Mouse (Mus musculus): Measurements from ENCODE around the gene Ndnf.

Gene Ndnf

DNA sequence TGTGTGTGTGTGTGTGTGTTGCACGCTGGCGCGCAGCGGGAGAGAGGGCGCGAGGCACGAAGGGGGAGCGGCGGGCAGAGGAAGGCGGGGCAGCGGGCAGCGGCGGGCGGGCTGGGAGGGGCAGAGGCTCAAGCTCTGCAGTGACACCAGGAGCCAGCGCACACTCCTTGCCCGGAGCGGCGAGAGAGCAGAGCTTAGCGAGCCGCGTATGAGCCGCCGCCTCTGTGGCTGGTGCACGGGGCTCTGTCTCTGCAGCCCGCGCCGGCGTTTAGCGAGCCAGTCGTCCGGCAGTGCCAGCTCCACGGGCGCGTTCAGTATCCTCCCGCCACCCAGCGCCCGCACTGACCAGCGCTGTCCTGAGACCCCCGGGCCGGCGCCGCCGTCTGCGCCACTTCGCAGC, at the start of gene Ndnf:
Ndnf (plus strand) TSS at position 140 of the 400 bp plus-strand sequence.
- DNase-seq, result peak; percentile 39

DNA sequence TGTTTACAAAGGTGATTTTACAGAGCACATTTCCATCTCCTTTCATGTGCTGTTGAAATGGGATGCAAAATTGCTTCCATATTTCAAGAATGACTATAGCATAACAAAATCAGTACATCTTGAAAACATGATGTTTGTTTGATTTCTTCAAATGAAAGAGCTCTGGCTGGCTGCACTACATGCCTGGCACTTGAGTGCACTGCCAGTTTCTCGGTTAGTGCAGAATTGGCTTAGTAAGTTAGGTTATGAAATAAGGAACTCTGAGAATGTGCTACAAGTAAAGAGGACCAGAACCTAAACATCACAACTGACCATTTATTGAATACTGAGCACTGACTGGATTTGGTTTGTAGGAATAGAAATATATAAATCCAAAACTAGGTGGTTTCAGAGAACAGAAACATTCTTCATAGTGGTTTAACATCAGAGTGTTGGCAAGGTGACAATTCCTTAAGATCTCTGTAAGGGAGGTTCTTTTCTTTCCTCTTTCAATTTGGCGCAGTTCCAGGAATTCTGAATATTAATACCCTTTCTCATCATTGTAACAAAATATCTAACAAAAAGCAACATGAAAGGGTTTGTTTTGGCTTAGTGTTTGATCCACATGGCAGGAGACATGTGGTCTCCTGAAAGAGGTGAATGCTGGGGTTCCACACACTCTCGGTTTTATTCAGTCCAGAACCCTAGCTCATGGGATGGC, 48.2 kb upstream of the Ndnf start:
- no peak for DNase-seq

DNA sequence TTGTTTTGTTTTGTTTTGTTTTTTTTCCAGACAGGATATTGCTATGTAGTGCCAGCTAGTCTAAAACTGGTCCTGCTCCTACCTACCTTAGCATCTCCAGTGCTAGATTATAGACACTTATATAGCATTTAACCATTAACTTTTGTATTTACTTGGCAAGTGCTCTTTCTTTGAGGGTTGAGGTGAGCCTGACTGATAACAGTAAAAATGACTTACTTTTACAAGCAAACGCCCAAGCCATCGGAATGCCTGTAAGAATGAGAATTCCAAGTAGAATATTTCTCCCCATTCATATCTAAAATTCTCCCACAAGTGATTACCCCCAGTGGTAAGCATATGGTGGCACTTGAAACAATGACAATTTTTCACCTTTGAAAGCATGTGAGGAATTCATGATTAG, 40.8 kb upstream of the Ndnf start:
- DNase-seq, result no peak

DNA sequence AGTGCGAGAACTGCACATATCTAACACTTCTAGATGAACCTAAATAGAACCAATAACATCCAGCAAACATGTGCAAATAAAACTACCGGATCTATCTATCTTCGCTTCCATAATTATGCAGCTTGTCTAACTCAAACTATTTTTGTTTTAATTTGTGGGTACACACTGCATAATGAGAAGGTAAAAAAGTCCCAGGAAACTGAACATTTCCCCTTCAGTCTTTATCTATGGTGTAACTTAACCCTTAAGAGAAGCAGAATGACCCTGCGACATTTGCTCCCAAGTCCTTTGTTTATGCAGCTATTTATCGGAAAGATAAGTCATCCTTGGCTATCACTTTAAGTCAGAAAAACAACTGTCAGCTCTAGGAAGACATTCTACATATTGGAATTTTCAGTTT, 39.2 kb upstream of the Ndnf start:
- no peak for DNase-seq

DNA sequence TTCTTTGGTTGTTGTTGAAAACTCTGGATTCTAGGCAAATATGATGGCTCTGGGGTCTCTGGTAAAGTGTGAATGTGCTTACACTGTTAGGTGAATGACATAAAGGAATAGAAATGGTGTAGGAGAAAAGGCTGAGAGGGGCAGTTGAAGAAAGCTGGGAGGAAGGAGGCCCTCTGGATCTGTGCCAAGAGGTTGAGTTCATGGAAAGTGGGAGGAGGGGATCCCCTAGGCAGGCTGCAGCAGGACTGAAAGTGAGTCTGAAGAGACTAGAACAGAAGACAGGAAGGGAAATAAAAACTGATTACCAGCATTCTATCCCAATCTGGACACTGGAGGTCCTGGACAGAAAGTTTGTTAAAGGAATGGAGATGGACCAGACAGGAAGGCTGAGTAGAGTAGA, 29.0 kb upstream of the Ndnf start:
- no peak for DNase-seq

DNA sequence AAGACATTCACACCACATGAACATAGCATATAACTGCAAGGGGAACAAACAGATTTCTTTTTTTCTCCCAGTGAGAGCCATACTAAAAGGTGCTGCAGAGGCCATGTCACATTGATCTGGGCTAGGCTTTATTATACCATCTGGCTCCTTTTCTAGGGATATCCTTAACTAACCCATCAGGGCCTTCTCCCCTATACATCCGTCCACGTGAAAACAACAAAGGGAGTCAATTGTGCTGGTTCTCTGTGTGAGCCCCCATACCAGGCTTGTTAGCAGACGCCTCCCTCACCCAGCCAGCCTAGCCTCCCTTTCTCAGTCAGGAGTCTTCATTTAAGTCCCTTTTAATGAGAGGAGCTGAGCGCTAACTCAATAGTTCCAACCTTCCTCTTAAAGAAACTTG, 27.3 kb upstream of the Ndnf start:
- DNase-seq, result no peak

DNA sequence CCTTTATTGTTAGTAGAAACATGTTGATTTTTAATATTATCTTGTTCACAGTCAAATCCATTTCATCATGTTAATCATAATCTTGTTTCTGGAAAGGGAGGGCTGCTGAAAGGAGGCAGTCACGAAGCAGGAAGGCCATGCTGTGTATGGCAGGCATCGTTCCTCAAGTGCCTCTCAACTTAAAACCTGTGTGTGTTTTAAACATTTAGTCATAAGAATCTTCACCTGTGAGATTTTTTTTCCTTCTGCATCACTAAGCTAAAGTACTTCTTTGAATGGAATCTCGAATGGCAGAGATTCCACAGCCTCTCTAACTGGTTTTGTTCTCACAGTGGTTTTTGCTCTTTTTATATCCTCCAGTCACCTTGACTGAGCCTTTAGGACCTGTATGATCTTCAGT, 25.0 kb upstream of the Ndnf start:
- no peak for DNase-seq

DNA sequence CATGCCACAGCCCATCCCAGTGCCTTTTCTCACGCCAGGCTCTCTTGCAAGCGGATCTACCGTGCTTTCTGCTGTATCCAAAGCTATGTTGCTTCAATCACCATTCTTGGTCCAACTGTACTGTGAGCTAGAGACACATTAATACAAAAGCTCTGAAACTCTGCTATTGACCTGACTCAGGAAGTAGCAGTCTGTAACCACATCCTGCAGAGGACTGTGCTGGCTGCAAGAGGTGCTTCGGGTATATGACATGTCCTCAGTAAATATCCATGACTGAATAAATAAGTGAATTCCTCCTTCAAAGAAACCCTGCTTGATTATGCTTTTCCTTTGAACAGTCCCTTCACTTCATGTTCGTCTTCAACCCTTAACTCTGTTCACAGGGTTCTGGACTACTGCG, 23.7 kb upstream of the Ndnf start:
- no peak for DNase-seq

DNA sequence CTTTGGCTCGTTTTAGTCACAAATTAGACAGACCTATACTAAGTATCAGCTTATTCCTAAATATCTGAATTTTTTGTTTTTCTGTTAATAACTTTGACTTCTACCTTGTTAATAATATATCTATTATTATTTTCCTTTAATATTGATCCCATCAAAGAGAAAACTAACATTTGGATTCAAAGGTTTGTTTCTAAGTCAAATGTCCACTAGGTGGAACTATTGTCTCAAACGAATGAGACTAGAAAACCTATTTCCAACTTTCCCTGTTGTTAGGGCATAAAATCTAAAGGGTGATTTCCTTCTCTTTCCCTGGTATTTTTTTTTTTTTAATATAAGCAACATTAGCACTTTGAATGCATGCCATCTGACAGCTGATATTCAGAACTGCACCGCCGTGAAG, 20.0 kb upstream of the Ndnf start:
- no peak for DNase-seq

DNA sequence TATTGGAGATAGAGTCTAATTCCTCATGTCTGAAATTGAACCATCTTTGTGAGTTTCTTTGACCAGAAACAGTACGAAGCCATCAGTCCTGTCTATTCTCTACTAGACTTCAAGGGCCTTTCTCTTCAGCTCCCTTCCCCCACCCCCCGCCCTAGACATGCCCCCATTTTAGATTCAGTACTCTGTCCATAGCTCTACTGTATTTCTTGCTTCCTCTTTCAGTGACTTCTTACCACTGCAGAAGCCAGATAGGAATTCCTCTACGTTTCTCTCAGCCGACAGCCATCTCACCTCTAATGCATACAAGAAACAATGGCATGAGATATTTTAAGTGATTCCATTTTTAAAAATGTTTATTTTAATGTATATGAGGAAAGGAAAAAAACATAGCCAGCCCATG, 10.1 kb upstream of the Ndnf start:
- no peak for DNase-seq

DNA sequence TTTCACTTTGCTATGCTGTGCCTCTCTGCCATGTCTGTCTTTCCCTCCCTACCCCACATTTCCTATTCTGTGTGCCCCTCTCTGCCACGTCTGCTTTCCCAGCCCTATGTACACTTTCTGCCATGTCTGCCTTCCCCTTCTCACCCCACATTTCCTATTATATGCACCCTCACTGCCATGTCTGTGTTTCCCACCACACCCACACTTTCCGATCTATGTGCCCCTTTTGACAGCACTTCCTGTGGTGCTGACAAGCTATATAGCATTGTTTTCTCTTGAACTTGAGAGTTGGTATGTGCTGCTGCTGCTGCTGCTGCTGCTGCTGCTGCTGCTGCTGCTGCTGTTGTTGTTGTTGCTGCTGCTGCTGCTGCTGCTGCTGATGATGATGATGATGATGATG, 9.3 kb upstream of the Ndnf start:
- no peak for DNase-seq

DNA sequence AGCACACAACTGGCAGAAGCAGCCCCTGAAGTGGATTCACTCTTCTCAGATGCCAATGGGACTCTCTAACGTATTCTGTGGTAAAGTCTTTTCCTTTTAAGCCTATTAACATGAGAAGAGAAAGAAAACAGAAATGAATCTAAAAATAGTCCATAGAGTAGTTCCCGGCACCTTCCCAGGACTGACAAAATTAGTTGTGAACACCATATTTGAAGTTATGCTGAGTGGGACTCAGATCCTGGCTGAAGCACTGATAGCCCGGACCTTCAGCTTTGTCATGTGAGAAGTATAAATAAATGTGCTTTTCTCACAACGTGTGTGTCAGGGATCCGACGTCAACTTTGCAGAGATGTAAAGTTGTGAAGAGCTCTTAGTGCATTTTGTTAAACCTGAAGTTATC, 7.4 kb upstream of the Ndnf start:
- DNase-seq, result no peak

DNA sequence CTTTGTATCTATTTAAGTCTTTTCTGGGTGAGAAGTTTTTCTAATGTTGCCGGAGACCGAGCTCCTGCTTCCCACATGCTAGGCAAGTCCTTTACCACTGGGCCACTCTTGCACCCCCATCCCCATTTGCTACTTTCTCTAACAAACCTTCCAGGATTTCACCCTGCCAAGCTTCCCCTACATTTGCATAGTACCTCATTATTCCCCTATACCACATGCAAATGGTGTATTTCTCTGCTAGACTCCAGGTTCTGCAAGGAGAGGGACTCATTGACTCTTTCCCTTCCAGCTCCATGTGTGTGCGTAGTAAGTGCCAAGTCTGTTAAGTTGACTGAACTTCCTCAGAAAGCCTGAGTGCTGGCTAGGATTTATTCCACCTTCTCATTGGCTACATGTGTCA, 5.1 kb upstream of the Ndnf start:
- DNase-seq, result no peak

DNA sequence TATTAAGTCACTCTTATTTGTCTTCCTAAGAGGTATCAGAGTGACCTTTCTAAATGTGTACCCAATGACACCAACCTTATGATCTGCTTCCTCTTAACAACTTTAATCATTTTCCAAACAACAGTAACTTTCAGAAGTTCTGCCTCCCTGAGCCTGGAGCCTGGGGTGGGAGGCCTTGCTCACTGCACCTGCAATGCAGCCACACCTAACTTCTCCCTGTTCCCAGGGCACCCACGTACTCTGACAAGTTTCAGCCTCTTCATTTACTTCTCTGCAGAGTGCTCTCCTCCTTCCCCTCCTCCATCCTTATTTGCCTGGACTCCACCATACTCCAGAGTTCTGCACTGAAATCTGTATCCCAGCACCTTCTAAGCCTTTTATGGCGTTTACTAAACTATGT, 1.4 kb upstream of the Ndnf start:
- DNase-seq, result no peak

DNA sequence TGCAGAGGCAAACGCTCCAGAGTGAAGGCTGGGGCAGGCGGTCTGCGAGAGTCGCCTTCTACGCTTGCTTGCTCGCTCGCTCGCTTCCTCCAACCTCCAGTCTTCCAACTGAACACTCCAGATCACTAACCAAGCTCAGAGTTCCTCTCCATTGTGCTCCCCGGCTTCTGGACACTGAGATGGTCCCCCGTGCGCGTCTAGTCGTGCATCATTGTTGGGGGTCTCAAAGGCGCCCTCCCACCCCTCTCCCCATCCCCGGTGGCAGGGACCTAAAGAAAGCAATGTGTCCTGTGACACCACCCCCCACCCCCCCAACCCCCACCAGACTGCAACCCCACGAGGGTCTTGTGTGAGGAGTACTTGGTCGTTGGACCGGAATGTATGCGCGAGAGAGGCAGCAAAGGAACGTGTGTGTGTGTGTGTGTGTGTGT, 394 bp upstream of the Ndnf start:
- DNase-seq, result no peak

DNA sequence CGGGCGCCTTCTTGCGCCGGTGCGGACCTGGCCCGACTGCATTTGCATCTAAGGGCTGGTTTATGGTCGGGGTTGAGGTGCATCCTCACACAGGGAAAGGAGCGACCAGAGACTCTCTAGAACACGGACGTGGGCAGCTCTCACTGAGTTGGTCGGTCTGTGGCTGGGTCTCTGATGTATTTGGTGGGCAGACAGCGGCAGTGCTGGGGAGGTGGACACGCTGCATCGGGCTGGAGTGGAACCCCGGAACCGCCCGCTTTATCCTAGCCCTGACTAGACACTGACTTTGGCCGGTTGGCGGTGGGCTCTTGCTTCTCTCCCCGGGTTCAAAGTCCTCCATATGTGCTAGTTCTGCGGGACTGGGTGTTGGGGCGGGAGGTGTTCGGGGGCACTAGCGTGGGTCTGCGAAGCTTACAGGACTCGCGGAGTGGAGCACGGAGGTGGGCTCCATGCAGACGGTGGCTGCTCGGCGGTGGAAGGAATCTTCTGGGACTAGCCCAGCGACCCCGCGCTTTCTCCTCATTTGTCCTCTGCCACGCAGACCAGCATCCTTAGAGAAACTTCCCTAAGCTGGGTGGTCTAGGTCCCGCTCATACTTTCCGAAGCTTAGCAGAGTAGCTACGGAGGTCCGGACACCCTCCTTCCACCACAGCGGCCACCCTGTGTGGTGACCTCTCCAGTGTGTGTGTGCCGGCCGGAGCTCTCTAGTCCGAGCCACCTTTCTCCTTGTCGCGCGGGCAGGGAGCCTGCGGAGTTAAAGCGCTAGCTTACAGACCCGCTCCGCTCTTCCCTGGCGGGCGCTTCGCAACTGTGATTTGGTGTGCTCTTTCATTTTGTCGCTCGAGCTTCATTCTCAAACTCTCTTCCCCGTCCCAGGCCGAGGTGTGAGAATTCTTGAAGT, 991 bp downstream of the Ndnf start:
- peak; percentile 6 for DNase-seq

DNA sequence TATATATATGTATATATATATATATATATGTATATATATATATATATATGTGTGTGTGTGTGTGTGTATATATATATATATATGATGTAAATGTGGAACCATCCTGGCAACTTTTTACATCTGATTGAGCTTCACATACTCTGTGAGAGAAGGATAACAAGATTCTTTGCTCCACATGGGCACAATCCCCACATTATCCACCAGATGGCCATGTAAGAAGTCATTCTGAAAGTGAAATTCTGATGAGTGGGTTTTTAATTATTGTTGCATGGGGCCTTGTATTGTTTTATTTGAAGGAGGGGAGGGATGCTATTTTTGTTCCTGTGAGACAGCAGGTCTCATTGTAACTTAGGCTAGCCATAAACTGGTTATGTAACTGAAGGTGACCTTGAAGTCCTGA, 22.5 kb downstream of the Ndnf start:
- no peak for DNase-seq

DNA sequence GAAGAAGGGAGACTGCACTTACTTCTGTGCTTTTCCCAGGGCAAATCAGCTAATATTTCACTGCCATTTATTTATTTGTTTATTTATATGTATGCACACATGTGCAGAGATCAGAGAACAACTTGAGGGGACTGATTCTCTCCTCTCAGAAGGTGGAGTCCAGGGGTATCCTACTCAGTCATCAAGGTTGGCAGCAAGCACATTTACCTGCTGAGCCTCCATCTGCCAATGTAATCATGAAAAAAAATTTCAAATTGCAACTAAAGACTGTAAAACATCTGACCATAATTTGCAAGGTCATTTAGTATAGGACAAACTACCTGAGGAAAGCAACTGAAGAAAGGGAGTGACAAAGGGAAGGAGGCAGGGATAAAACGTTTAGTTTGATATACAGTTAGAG, 49.3 kb downstream of the Ndnf start:
- DNase-seq, result no peak

DNA sequence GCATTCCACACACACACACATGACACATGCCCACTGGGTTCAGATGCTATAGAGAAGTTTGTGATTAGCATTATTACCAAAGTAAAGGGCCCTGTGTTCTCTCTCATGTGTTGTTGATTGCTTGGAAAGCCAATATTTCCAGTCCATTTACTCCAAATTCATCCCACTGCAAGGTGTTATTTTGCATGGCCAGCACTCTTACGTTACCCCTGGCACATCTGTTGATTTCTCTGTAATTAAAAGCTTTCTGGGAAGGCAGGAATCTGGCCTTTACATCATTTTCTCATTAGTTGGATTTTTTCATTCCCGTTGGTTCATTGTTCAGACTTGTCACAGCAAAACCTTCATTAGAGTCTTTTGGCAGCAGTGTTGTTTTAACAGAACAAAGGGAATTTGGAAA, 54.3 kb downstream of the Ndnf start:
- DNase-seq, result no peak

DNA sequence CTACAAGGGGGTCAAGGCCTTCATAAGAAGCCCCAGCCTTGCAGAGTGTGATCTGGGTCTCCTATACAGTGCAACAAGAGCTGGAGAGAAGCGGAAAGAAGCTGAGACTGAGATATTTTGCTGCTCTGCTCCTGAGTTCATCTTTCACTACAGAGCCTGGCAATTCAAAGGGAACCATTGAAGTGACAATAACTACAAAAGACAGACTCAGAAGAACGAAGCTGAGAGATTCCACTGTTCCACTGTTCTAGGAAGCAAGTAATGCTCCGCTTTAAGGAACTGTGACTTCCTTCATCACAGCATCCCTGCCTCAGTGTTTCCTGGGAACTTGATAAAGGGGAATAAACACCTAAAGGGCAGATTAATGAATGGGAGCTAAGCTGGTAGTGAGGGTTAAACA, 56.9 kb downstream of the Ndnf start:
- DNase-seq, result no peak

DNA sequence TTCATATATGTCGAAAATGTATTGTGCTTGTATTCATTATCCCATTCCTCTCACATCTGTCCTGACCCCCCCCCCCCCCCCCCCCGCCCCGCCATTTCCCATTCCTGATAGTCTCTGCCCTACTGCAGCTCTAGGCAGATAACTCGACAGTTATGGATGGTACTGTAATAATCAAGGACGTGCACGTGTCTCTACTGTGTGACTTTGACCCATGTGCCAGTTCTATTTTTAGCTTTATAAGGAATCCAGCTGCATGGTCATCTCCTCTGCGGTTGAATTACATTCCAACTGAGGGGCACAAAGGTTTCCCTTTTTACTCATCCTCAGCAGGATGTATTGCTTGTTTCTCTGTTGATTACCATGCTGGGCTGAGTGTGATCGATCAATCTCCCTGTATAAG, 68.1 kb downstream of the Ndnf start:
- DNase-seq, result no peak

DNA sequence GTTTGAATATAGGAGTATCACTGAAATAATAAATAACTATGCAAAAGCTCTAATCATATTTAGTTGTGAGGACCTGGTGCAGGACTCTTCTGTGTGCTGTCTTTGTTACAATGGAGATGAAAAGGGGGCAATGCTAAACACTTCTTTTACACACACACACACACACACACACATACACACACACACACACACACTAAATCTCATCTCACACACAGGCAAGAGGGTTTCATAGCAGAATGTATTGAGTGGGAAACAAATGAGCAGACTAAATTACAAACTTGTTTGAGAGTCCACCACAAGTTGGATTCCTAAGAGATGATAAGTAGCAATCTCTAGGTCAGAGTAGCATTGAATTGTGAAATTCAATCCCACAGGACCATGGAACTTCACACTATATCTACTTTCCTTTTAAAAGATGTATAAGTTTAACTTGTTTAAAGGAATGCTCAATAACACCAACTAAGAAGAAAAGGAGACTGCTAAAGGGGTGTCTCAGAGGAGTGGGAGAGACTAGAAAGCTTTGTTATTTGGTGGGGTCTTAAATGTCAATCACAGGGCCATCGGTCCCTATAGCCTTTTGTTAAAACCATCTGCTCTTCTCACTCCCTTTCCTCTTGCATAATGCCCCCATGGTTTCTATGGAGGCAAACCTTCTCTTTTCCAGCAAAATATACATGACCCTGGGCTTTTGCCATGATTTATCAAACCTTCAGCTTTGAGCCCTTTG, 71.9 kb downstream of the Ndnf start:
- no peak for DNase-seq

DNA sequence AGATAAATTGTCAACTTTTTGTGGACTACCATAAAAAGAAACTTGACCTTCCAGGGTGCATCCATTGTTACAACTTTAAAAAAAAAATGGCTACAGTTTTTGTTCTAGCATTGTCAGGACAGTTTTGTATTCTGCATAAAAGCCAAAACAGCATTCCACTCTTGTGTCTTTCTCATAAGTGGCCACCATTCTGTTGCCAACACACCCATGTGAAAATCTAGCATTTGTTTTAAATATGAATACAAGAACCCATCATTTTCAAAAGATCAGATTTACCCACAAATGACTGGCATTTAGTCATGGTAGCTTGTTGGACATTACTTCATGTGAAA, 72.4 kb downstream of the Ndnf start:
- DNase-seq, result no peak

DNA sequence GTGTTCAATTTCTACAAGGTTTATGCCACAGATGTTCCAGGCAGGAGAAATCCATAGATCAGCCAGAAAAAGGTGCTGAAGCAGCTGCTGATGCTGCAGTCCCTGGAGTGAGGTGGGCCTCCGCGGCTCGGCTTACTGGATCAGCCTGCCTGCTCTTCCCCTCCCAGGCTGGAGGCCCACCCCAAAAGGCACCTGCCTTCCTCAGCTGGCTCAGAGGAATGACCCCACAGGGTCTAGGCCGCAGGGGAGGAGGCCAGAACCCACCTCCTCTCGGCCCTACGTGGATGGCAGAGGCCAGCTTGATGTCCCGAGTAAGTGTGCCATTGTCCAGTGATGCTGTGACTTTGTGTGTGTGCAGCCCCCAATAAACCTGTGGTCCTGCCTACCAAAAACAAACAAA, 86.8 kb downstream of the Ndnf start:
- DNase-seq, result no peak
